Mouse (Mus musculus) heart, postnatal 0 days (tissue): Measurements from ENCODE around the gene Lca5.

Experiments used
- CTCF ChIP-seq: IDR thresholded peaks from 2 replicates; pipeline ENCODE4 v1.5.1; 2016; ENCODE audit warnings: antibody characterized with exemption, control low read depth, low read depth
- EP300 ChIP-seq: IDR thresholded peaks from 2 replicates; pipeline ENCODE4 v1.6.1; 2016; ENCODE audit warnings: antibody characterized with exemption, low read depth

DNA sequence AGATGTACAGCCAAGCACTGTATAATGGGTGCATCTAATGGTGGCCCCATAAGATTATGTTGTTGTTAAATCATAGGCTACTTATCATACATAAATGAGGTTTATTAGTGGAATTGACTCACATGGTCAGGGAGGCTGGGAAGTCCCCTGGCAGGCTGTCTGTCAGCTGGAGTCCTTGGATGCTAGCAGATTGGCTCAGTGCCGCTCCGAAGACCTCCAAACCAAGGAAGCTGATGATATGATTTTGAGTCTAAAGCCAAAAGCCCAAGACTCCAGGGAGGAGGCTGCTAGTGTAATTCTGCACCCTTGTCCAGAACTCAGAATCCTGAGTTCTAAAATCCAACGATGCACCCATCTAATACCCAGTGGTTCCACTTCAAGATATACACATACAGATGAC lies 45.0 kb upstream of the Lca5 start:
- no peak for TF ChIP-seq EP300
- TF ChIP-seq CTCF = no peak
